Mouse (Mus musculus): ENCODE results near the gene Tirap.

GRCm38 (mm10) chr9:35198945-35199771 lies 933 bp downstream of the Tirap start:
- TF ChIP-seq POLR2A (IDR thresholded peaks at IDR 0.05; ENCODE audit: control insufficient read depth, extremely low read depth, insufficient read depth, low read length, poor library complexity) (no peak), CTCF (IDR thresholded peaks at IDR 0.05; ENCODE audit: borderline replicate concordance, control insufficient read depth, extremely low read depth, insufficient read depth, low read length, poor library complexity) (no peak)

All from thymus, adult 2 months (tissue).